Mouse (Mus musculus) embryonic facial prominence, embryonic 11.5 days (tissue): ENCODE measurements around the gene Fam53b. TPM values are rescaled to one million over a fixed set of nuclear protein-coding genes. Genes with fewer than 3 reads are reported as not detected.

Source experiments
- ATAC-seq: fragments of 200-750 bp; cut with Nextera tagmentation; replicated peaks from 2 replicates; pipeline ENCODE4 v1.8.0; 2017; ENCODE audit warnings: low read depth; ENCODE audit not compliant: insufficient number of reproducible peaks, low FRiP score, low TSS enrichment
- DNase-seq: peaks from one replicate; pipeline ENCODE4 v3.0.0-alpha.2; 2015; ENCODE audit warnings: low spot score
- H3K27ac ChIP-seq: fragments of 300-500 bp; sonication (generic); replicated peaks from 2 replicates; pipeline ENCODE4 v1.5.1; 2014; ENCODE audit warnings: mild to moderate bottlenecking, low read depth, low read length, control low read depth
- H3K27me3 ChIP-seq: fragments of 300-500 bp; sonication (generic); 2 replicates; pipeline ENCODE4 v1.6.1; 2014; ENCODE audit warnings: mild to moderate bottlenecking, low read length, moderate library complexity, mixed read lengths; ENCODE audit not compliant: control insufficient read depth, insufficient read depth
- H3K36me3 ChIP-seq: fragments of 300-500 bp; sonication (generic); replicated peaks from 2 replicates; pipeline ENCODE4 v1.6.1; 2014; ENCODE audit warnings: low read depth, mild to moderate bottlenecking, low read length, moderate library complexity, mixed read lengths; ENCODE audit not compliant: control insufficient read depth, insufficient read depth
- H3K4me1 ChIP-seq: fragments of 300-500 bp; sonication (generic); 2 replicates; pipeline ENCODE4 v1.6.1; 2014; ENCODE audit warnings: low read length, mixed read lengths; ENCODE audit not compliant: control insufficient read depth, insufficient read depth
- H3K4me2 ChIP-seq: fragments of 300-500 bp; sonication (generic); 2 replicates; pipeline ENCODE4 v1.6.1; 2014; ENCODE audit warnings: low read depth, mild to moderate bottlenecking, control low read depth, low read length, moderate library complexity
- H3K4me3 ChIP-seq: fragments of 300-500 bp; sonication (generic); 2 replicates; pipeline ENCODE4 v1.5.1; 2014; ENCODE audit warnings: low read depth, low read length, control low read depth
- H3K9ac ChIP-seq: fragments of 300-500 bp; sonication (generic); replicated peaks from 2 replicates; pipeline ENCODE4 v1.6.1; 2014; ENCODE audit warnings: mild to moderate bottlenecking, control low read depth, low read length
- H3K9me3 ChIP-seq: fragments of 300-500 bp; sonication (generic); replicated peaks from 2 replicates; pipeline ENCODE4 v1.6.1; 2016; ENCODE audit warnings: mild to moderate bottlenecking, low read length, inconsistent platforms, mixed read lengths; ENCODE audit not compliant: control insufficient read depth
- WGBS: fragments of 180-500 bp; shearing (Covaris S2); extraction: QIAGEN DNeasy Blood & Tissue Kit; methylation state at CpG from one replicate; pipeline ENCODE4 v1.1.7; 2014; 5-methylcytosine and 5-hydroxymethylcytosine counted together
- polyA plus RNA-seq: library from polyadenylated mRNA; unstranded; fragments of >200 nt; fragmentation: Nextera tagmentation; extraction: Ambion mirVana; gene quantifications from 2 replicates; pipeline ENCODE4 v1.2.1, GENCODE M21; 2014

Fam53b gene
- polyA plus RNA-seq: 11.8 and 16.0 TPM in 2 replicates

- Histone ChIP-seq H3K36me3 (no peaks in the 10 kb centered on the region), H3K27me3 (no peaks in the 10 kb centered on the region), H3K4me3 (peak within 1 kb of the TSS; percentile 72), H3K4me1 (peaks cover 15% of the 10 kb centered on the region), H3K27ac (peak within 1 kb of the TSS; percentile 81), H3K4me2 (peak within 1 kb of the TSS; percentile 91), H3K9me3 (no peaks in the 10 kb centered on the region), H3K9ac (peak within 1 kb of the TSS; percentile 91)
- ATAC-seq (peak; percentile 41; the same call in 1 of the 2 replicates), DNase-seq (peak; percentile 72)
- WGBS: under 1% methylated on average over 82 of the region's 85 CpGs
These were observed at the start of gene Fam53b for GRCm38 (mm10) chr7:132813416-132814088. TSS of gene Fam53b (minus strand) at chr7:132813886.

- Histone ChIP-seq H3K4me1 (no peaks in the 10 kb centered on the region), H3K4me2 (peak within 1 kb of the TSS; percentile 55), H3K27ac (peak within 1 kb of the TSS; percentile 17; the same call in 1 of the 2 replicates), H3K4me3 (peak within 1 kb of the TSS; percentile 92), H3K9ac (peak within 1 kb of the TSS; percentile 92), H3K9me3 (no peaks in the 10 kb centered on the region), H3K27me3 (no peaks in the 10 kb centered on the region), H3K36me3 (no peaks in the 10 kb centered on the region)
- peak; percentile 89 for ATAC-seq
- DNase-seq: peak; percentile 94
- under 1% methylated on average over 51 of the region's 53 CpGs for WGBS
These were observed 45.6 kb upstream of the Fam53b start, which contains the start of gene Abraxas2 for GRCm38 (mm10) chr7:132859042-132859958. TSS of gene Abraxas2 (plus strand) at chr7:132859225.

GRCm38 (mm10) chr7:132858043-132858608, 44.4 kb upstream of the Fam53b start:
- H3K27ac ChIP-seq: no peak overlapping the region
- no peak for ATAC-seq
- H3K27me3 ChIP-seq: no peaks in the 10 kb centered on the region
- 63% methylated on average over 5 of the region's 5 CpGs for WGBS
- no peak for DNase-seq
- no peaks in the 10 kb centered on the region for H3K9me3 ChIP-seq
- no peaks in the 10 kb centered on the region for H3K4me1 ChIP-seq
- H3K36me3 ChIP-seq: no peaks in the 10 kb centered on the region
- no peak overlapping the region for H3K4me3 ChIP-seq
- no peak overlapping the region for H3K4me2 ChIP-seq
- no peak overlapping the region for H3K9ac ChIP-seq

GRCm38 (mm10) chr7:132856083-132856482, 42.4 kb upstream of the Fam53b start:
- no peak overlapping the region for H3K4me3 ChIP-seq
- H3K4me2 ChIP-seq: no peak overlapping the region
- no peak overlapping the region for H3K27ac ChIP-seq
- H3K4me1 ChIP-seq: no peaks in the 10 kb centered on the region; the same call in 1 of the 2 replicates
- ATAC-seq: no peak
- 76% methylated on average over 1 of the region's 1 CpGs for WGBS
- no peaks in the 10 kb centered on the region for H3K9me3 ChIP-seq
- no peaks in the 10 kb centered on the region for H3K36me3 ChIP-seq
- no peaks in the 10 kb centered on the region for H3K27me3 ChIP-seq
- no peak for DNase-seq
- no peak overlapping the region for H3K9ac ChIP-seq

- H3K4me2 ChIP-seq: no peak overlapping the region
- ATAC-seq (no peak), DNase-seq (no peak)
- H3K4me3 ChIP-seq: no peak overlapping the region
- no peaks in the 10 kb centered on the region for H3K9me3 ChIP-seq
- no peaks in the 10 kb centered on the region; the same call in 1 of the 2 replicates for H3K36me3 ChIP-seq
- no peaks in the 10 kb centered on the region for H3K27me3 ChIP-seq
- WGBS: 74% methylated on average over 4 of the region's 4 CpGs
- H3K9ac ChIP-seq: no peak overlapping the region
- H3K4me1 ChIP-seq: no peaks in the 10 kb centered on the region; the same call in 1 of the 2 replicates
- no peak overlapping the region for H3K27ac ChIP-seq
These were observed 40.3 kb upstream of the Fam53b start for GRCm38 (mm10) chr7:132853946-132854345.

GRCm38 (mm10) chr7:132853361-132853760, 39.7 kb upstream of the Fam53b start:
- Histone ChIP-seq H3K27ac (no peak overlapping the region), H3K9me3 (no peaks in the 10 kb centered on the region), H3K4me3 (no peak overlapping the region), H3K27me3 (no peaks in the 10 kb centered on the region), H3K4me1 (no peaks in the 10 kb centered on the region; the same call in 1 of the 2 replicates), H3K36me3 (no peaks in the 10 kb centered on the region; the same call in 1 of the 2 replicates), H3K4me2 (no peak overlapping the region), H3K9ac (no peak overlapping the region)
- WGBS: 85% methylated on average over 6 of the region's 6 CpGs
- DNase-seq: no peak
- ATAC-seq: no peak

GRCm38 (mm10) chr7:132852173-132852844, 38.6 kb upstream of the Fam53b start, which contains the start of gene Eef1akmt2:
TSS of gene Eef1akmt2 (minus strand) at chr7:132852673.
- Histone ChIP-seq H3K4me1 (no peaks in the 10 kb centered on the region; the same call in 1 of the 2 replicates), H3K27me3 (no peaks in the 10 kb centered on the region), H3K27ac (peak within 1 kb of the TSS; percentile 93), H3K36me3 (peaks cover under 1% of the 10 kb centered on the region), H3K4me2 (peak within 1 kb of the TSS; percentile 46), H3K9me3 (no peaks in the 10 kb centered on the region), H3K4me3 (peak within 1 kb of the TSS; percentile 69), H3K9ac (peak within 1 kb of the TSS; percentile 95)
- ATAC-seq (peak; percentile 95), DNase-seq (peak; percentile 90)
- under 1% methylated on average over 37 of the region's 37 CpGs for WGBS
